Mouse (Mus musculus) v-Abl transformed pro-B cells (cell line): ENCODE measurements around the gene Toe1.
"Not testable (repeated sequence)": the region's sequence is repeated elsewhere in the genome, so short reads cannot be mapped to it uniquely, and the experiment has no call there.

Source experiments
- in situ Hi-C, 2 experiments: fragments of 400-800 bp; cut with MboI; formaldehyde crosslinking; loops; one replicate each; pipeline ENCODE4 v1.15.1; 2025; ENCODE audit not compliant: unreplicated experiment in 2 of 2

Toe1 gene

DNA sequence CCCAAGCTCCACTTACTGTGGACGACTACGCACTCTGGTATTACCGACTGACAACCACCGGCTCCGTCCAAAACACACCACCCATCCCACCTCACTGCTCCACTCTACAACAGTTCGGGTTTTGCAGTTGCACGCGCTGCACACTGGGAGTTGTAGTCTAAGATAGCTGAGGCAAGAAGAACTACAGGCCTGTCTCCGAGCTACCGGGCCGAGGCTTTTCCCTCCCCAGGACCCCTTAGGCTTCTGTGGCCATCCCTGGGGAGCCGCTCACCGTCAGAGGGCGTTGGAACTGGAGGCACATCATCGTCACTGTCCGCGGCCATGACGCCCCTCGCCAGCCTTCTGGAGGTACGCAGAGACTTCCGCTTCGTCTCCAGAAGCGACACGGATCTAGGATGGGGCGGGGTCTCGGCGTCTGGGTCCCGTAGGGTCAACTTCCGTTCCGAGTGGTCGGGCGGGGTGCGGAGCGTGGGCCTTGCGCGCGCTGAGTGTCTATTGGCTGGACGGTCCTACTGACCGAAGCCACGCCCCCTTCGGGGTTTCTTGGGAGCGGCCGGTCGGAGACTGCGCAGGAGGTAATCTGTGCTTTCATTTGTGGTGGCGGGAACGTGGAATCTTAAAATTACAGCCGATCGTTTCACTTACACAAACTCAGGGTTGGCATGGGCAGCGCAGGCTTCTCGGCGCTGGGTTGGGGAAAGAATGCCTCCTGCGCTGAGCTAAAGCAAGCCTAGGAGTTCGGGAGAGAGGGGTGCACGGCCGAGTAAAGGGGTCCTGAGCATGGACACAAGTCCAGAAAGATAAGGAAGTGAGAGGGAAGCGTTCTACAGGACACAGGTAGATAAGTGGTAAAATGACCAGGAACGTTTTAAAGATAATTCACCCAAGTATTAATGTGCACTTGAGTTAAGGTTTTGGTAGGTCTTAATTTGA lies at the start of gene Toe1, which contains the start of gene Mutyh:
TSS of gene Toe1 (minus strand) at position 444 of the 933 bp plus-strand sequence.
TSS of gene Mutyh (plus strand) at position 527 of the 933 bp plus-strand sequence.
- in situ Hi-C loops, result no loop called here

DNA sequence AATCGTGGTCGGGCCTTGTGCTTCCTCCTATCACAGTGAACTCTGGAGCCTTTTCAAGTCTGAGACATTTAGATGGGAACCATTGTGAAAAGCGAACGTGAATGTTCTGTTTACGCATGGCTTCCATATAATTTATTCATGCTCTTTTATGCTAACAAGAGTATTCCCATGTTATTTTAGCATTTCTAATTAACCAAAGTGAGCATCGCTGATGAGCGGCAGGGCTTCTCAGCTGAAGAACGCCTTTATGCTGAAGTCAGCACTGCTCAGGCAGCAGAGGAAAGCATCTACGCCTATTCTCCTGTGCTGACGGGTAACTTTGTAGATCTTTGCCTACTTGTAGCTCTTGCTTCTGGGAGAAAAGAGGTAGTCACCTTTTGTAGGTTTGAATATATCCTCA lies 49.8 kb upstream of the Toe1 start:
- in situ Hi-C loops, result no loop called here

DNA sequence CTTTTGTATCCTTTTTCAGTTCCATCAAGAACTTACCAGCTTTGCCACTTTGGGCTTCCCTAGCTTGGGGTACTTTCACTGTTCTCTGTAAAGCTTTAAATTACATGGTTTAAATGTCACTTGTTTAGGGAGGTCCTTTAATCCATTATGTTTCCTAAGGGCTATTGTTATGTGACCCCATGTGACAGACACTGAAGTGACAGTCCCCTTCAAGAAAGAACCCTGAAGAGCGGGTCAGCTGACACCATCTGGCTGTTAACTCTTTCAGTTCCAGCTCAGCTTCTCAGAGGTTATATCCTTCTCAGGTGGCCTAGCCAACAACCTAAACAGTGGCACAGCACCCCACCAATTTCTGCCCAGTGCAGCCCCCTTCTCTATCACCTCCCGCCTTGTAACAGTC lies 46.8 kb upstream of the Toe1 start:
- in situ Hi-C loops, result no loop called here

DNA sequence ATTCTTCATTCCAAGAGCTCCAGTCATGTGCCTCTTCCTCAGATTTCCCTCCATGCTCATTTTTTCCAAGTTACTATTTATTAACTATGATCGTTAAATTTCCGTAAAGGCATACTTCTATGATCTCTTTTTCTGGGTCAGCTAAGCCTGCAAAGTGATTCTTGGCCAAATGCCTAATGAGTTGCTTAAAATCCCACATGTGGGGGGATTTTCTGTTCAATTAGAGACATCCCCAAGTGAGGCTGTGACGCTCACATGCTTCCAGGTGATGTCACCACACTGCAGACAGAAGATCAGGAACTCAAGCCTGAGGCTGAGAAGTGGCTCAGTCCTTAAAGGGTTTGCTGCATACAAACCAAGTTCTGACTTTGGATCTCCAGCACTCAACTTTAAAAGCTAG lies 42.5 kb upstream of the Toe1 start:
- in situ Hi-C loops, result no loop called here

DNA sequence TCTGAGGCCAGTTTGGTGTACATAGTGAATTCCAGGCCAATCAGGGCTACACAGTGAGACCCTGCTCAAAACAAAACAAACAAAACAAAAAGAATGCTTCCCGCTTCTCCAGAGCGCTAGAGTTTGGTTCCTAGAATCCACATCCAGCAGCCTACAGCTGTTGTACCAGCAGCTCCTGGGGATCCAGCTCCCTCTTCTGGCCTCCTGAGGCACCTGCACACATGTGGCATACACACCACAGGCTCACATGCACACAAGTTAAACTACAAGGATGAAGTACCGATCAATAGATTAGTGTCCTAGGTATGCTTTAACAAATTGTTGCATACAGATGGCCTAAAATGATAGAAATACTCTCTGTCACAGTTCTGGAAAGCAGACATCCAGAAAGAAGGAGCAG lies 36.9 kb upstream of the Toe1 start:
- in situ Hi-C loops, result no loop called here

DNA sequence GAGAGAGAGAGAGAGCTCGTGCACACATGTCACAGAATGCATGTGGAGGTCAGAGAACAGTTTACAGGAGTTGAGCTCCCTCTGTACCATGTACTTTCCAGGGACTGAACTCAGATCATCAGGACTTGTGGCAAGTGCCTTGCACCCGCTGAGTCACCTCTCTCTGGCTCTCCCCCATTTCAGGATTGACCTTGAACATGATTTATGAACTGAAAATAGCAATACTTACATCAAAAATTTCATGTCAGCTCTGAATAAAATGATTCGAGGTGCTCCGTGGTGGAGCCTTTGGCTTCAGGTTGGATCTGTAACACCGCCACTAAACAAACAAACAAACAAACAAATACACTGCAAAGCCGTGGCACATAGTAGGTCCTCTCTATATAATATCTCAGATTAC lies 33.4 kb upstream of the Toe1 start:
- in situ Hi-C loops, result no loop called here

GRCm38 (mm10) chr4:116840096-116840495 lies 32.7 kb upstream of the Toe1 start:
- in situ Hi-C loops, result not testable (repeated sequence)

- in situ Hi-C loops, result loop anchor here in 1 of 2 experiments (10.0 kb wide), 1 partner anchor 376 kb away; no protein-coding TSS in a partner anchor
Observed at GRCm38 (mm10) chr4:116838999-116839398, 31.6 kb upstream of the Toe1 start.

- in situ Hi-C loops, result loop anchor here in 1 of 2 experiments (5.0 to 10.0 kb wide), 2 partner anchors 162 to 385 kb away; partner anchors contain the start of gene Urod
Observed at GRCm38 (mm10) chr4:116830070-116830368, 22.6 kb upstream of the Toe1 start.

GRCm38 (mm10) chr4:116829364-116830069 lies 22.1 kb upstream of the Toe1 start:
- in situ Hi-C loops, result loop anchor here (5.0 to 10.0 kb wide), 3 partner anchors 163 to 385 kb away; partner anchors contain the start of gene Urod (in 2 of the 2)

DNA sequence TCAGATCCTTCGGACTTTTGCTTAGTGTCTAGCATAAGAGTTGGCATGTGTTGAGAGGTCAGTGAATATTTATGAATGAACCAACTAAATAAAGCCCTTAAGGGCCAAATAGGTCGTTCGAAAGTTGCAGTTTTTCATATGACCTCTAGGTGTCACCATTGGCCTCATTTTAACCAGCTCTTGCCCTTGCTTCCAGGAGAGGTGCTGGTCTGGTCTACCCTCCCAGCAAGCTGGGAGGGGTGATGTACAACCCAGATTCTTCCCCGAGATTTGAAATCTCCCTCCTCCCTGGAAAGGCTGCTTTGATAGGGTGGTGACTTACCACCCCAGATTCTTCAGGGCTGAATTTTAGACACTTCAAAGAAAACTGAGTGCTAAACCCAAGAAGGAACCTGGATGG lies 20.4 kb upstream of the Toe1 start:
- in situ Hi-C loops, result loop anchor here (5.0 to 10.0 kb wide), 3 partner anchors 164 to 387 kb away; partner anchors contain the start of gene Urod (in 1 of the 2)

GRCm38 (mm10) chr4:116824541-116825004 lies 17.1 kb upstream of the Toe1 start:
- in situ Hi-C loops, result loop anchor here (5.0 to 10.0 kb wide), 3 partner anchors 168 to 390 kb away; partner anchors contain the start of gene Urod (in 1 of the 2)

- in situ Hi-C loops, result loop anchor here in 1 of 2 experiments (10.0 kb wide), 1 partner anchor 393 kb away; no protein-coding TSS in a partner anchor
Observed at GRCm38 (mm10) chr4:116821694-116822016, 14.2 kb upstream of the Toe1 start, which contains the start of gene Hpdl. Gene Hpdl, minus strand, starts transcription at chr4:116821707.

DNA sequence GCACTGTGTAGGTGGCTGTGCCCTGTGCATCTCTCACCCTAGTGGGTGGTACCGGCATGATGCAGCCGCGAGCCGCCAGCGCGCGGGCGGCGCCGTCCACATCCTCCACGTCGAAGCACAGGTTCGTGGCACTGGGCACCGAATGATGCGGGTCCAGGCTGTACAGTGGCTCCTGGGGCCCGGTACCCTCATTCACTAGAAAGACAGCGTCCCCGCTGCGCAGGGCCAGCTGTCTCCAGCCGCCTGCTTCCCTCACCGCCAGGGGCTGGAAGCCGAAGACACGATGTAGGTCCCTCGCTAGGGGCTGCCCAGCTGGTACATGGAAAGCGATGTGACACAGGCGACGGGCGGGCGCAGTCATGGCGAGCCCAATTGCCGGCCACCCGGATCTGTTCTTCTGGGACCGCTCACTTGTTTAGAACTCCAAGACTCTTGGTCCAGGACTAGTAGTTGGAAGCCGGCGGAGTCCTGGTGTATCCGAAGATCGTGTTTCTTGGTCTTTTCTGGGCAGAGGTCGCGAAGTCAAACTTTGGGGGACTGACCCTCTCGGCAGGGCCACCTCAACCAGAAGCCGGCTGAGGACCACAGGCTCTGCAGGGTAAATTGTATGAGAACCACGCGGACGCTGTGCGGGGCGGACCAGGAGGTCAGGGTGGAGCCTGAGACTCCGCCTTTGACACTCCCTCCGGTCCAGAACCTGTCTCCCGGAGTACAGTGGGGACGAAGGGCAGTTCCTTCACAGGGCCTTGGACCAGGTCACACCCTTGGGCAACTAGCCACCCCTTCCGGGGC lies 13.7 kb upstream of the Toe1 start:
- in situ Hi-C loops, result loop anchor here in 1 of 2 experiments (10.0 kb wide), 1 partner anchor 394 kb away; no protein-coding TSS in a partner anchor

DNA sequence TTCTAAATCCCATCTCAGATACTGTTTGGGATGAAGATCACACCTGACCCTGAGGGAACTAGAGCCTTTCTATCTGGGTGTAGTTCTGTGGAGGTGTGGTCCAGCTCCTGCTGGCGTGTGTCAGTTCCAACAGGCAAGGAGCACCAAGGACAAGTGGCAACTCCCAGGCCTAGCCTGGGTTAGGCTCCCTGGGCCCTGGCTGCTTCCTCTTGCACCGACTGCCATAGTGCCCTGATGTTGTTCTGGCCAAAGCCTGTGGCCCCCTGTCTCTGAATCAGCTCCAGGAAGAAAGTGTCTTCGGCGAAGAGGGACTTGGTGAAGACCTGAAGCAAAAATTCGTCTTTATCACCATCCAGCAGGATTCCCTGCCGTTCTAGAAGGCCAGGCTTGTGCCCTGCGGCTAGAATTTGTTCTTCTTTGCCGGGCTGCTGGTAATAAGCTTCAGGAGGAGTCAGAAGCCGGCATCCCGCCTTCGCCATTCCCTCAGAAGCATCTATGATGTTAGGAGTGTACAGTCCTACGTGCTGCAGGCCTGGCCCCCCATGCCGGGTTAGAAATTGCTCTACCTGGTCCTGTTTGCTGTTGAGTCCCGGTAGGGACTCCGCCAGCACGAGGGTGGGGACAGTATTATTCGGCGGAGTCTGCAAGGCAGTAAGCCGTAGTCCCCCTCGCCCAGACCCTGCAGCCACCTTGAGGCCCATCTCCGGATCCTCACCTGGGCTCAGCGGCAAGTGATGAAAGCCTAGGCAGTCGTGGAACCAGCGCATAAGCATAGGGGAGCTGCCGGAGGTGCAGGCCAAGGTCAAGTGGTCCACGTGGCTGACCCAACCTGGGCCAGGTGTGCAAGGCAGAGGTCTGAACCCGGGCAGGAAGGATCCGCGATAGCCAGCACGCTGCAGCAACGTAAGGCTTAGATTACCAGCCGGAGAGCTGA lies 12.8 kb upstream of the Toe1 start:
- in situ Hi-C loops, result loop anchor here in 1 of 2 experiments (10.0 kb wide), 1 partner anchor 395 kb away; no protein-coding TSS in a partner anchor

DNA sequence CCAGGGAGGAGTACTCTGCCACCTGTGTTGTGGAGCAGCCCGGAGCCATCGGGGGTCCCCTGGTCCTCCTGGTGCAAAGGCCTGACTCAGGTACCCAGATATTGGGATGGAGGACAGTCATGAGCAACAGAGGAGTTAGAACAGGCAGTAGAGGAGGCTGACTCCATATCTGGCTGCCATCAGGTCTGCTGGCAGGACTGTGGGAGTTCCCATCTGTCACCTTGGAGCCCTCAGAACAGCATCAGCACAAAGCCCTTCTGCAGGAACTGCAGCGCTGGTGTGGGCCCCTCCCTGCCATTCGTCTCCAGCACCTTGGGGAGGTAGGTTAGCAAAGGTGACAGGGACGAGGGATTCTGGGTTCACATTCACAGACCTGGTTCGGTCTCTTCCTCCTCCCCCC lies 10.0 kb upstream of the Toe1 start:
- in situ Hi-C loops, result no loop called here

- in situ Hi-C loops, result no loop called here
Observed at GRCm38 (mm10) chr4:116815276-116815675, 7.8 kb upstream of the Toe1 start.

DNA sequence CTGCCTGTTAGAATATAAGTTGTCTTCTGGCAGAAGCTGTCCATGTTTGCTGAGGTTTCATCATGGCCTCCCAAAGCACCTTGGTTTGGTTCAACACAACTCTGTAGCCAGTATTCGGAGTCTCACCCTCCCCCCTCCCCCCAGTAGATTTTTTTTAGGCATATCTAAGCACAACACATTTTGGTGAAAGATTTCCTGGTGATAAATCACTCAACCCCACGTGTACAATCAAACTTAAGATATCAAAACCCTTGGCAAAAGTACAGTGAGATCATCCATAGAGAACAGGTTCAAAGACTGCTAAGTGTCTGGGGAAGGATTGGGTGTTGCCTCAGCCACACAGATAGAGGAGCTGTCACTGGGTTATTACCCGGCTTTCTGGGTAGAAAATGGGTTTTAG lies 3.6 kb upstream of the Toe1 start:
- in situ Hi-C loops, result no loop called here

DNA sequence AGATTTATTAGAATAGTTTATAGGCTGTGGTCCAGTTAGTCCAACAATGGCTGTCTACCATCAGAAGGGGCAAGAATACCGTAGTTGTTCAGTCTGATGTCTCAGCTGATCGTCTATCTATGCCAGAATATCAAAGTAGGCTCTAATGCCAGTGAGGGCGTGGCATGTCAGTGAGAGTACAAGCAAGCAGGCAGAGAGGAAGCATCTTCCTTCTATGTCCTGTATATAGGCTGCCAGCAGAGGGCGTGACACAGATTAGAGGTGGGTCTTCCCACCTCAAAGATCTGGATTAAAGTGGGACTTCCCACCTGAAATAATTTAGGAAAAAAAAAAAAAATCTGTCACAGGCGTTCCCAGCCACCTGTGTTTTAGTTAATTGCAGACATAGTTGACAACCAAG lies 7.5 kb downstream of the Toe1 start:
- in situ Hi-C loops, result no loop called here
